11 mouse cellular contexts compared by ENCODE assay signal in the genomic region with DNA sequence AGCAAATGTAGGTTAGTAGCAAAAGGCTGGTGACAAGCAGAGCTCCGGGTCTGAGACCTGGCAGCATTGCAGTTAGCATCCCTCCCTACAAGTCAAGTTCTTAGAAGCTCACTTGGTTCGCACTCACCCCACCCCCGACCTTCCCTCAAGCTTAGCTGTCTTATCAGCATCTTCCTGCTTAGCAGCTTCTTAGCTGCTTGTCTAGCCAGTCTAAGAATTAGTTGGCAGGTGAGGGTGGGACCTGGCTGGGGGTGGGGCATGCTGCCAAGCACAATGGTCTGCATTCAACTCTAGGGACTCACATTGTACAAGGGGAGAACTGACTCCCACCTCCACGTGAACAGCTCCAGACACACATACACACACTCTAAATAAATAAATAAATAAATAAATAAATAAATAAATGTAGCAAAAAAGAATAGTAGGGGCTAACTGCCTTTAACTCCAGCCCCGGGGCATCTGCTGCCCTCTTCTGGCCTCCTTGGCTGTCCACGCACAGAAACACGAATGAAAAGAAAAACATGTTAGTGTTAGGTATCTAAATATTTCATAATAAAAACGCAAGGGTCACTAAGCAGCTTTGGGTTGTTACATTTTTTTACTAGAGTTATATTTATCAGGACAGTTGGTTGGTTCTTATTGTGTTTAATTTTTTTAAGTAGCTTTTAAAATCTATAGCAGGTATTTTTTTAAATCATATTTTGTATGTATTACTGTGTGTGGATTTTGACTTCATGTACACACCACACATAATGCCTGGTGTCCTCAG. TPM values are rescaled to one million over a fixed set of nuclear protein-coding genes. Genes with fewer than 3 reads are reported as not detected.
DNase-seq lines count a peak whose midpoint lies in the region; ATAC-seq and TF ChIP-seq lines count a peak whose summit lies in the region.
"Had no signal": no experiment of that assay in that cellular context is flagged by ENCODE, and none has a peak within 500 bp of the region (broad histone marks: within the 10 kb centered on the region; RNA-seq: fewer than 3 reads in every experiment).

No protein-coding gene starts in this region.

- TF ChIP-seq CTCF in intestine, postnatal 0 days (IDR thresholded peaks at IDR 0.05; ENCODE audit: low read depth): peak; percentile 45

- ATAC-seq in hindbrain, embryonic 13.5 days (ENCODE audit: low FRiP score): no peak
- no peak for ATAC-seq in intestine, postnatal 0 days

- H3K4me1 ChIP-seq in hindbrain, embryonic 13.5 days (replicated peaks): peaks cover 35% of the 10 kb centered on the region
- peaks cover 25% of the 10 kb centered on the region for H3K4me1 ChIP-seq in hindbrain, embryonic 10.5 days (replicated peaks)
- no peaks in the 10 kb centered on the region for H3K4me1 ChIP-seq in intestine, postnatal 0 days (replicated peaks; ENCODE audit: control insufficient read depth, insufficient read depth, low read length)

- H3K27me3 ChIP-seq in hindbrain, embryonic 13.5 days: no peaks in the 10 kb centered on the region
- no peaks in the 10 kb centered on the region for H3K27me3 ChIP-seq in hindbrain, embryonic 10.5 days (ENCODE audit: insufficient read depth, poor library complexity, severe bottlenecking)
- no peaks in the 10 kb centered on the region for H3K27me3 ChIP-seq in intestine, postnatal 0 days (replicated peaks; ENCODE audit: control insufficient read depth, insufficient read depth, low read length)
- H3K27me3 ChIP-seq: neural tube, embryonic 12.5 days had no signal

- H3K4me3 ChIP-seq in hindbrain, embryonic 13.5 days: no peak overlapping the region
- no peak overlapping the region for H3K4me3 ChIP-seq in hindbrain, embryonic 10.5 days
- H3K4me3 ChIP-seq in intestine, postnatal 0 days (ENCODE audit: low read depth, low read length): no peak overlapping the region
- H3K4me3 ChIP-seq: neural tube, embryonic 12.5 days had no signal

- peak overlapping the region; percentile 56; the same call in 1 of the 2 replicates for H3K4me2 ChIP-seq in hindbrain, embryonic 13.5 days
- no peak overlapping the region for H3K4me2 ChIP-seq in intestine, postnatal 0 days (replicated peaks; ENCODE audit: low read depth)
- H3K4me2 ChIP-seq: neural tube, embryonic 12.5 days had no signal

- 61% methylated on average over 8 of the region's 8 CpGs for WGBS in hindbrain, embryonic 13.5 days
- 55% methylated on average over 8 of the region's 8 CpGs for WGBS in hindbrain, embryonic 10.5 days
- WGBS in intestine, postnatal 0 days: 38% methylated on average over 8 of the region's 8 CpGs

- no peak overlapping the region for H3K27ac ChIP-seq in hindbrain, embryonic 13.5 days
- H3K27ac ChIP-seq in hindbrain, embryonic 10.5 days: no peak overlapping the region
- H3K27ac ChIP-seq in intestine, postnatal 0 days (ENCODE audit: low read depth, low read length): no peak overlapping the region
- H3K27ac ChIP-seq: neural tube, embryonic 12.5 days had no signal

- H3K9me3 ChIP-seq in hindbrain, embryonic 13.5 days: no peaks in the 10 kb centered on the region
- no peaks in the 10 kb centered on the region for H3K9me3 ChIP-seq in hindbrain, embryonic 10.5 days
- no peaks in the 10 kb centered on the region for H3K9me3 ChIP-seq in intestine, postnatal 0 days (ENCODE audit: control insufficient read depth)
- H3K9me3 ChIP-seq: neural tube, embryonic 12.5 days had no signal

- H3K9ac ChIP-seq in hindbrain, embryonic 13.5 days: peak overlapping the region; percentile 47; the same call in 1 of the 2 replicates
- no peak overlapping the region for H3K9ac ChIP-seq in intestine, postnatal 0 days (ENCODE audit: low read depth, low read length)
- H3K9ac ChIP-seq: neural tube, embryonic 12.5 days had no signal

- peaks cover 29% of the 10 kb centered on the region for H3K36me3 ChIP-seq in hindbrain, embryonic 13.5 days
- peaks cover 31% of the 10 kb centered on the region for H3K36me3 ChIP-seq in hindbrain, embryonic 10.5 days
- H3K36me3 ChIP-seq in intestine, postnatal 0 days (ENCODE audit: control insufficient read depth, insufficient read depth): peaks cover 6% of the 10 kb centered on the region

- DNase-seq in hindbrain, embryonic 10.5 days (ENCODE audit: low spot score): no peak
- DNase-seq in spleen, postnatal 36 days (ENCODE audit: low spot score in 2 of 2): peak; percentile 5 to 9
- DNase-seq in spleen, postnatal 14 days (ENCODE audit: low spot score in 2 of 2): no peak
- peak; percentile 12 for DNase-seq in thymus, postnatal 25 days
- no peak for DNase-seq in ovary, adult 18-20 months (ENCODE audit: low spot score)
- DNase-seq in Muller cell, postnatal 12 days (ENCODE audit: inconsistent ontology term): no peak
- DNase-seq: adrenal gland, postnatal 25 days; layer of hippocampus, postnatal 36 days had no signal

RNA-seq across cellular contexts. Expression of a gene that starts 3.4 kb away (rescaled TPM):
- polyA plus RNA-seq in hindbrain, embryonic 13.5 days (2015; fragmentation: Nextera tagmentation; extraction: Ambion mirVana): 30.9 and 32.6 TPM in 2 replicates
- 11.3 and 15.9 TPM in 2 replicates for polyA plus RNA-seq in hindbrain, embryonic 10.5 days (2016; fragmentation: Nextera tagmentation; extraction: Ambion mirVana)
- polyA plus RNA-seq in intestine, postnatal 0 days (2015; fragmentation: Nextera tagmentation; extraction: Ambion mirVana): 6.0 and 7.4 TPM in 2 replicates

RNA-seq across cellular contexts. Expression of a gene that starts 25.8 kb away (rescaled TPM):
- 27.1 and 27.8 TPM in 2 replicates for polyA plus RNA-seq in hindbrain, embryonic 13.5 days (2015; fragmentation: Nextera tagmentation; extraction: Ambion mirVana)
- 32.3 and 40.2 TPM in 2 replicates for polyA plus RNA-seq in hindbrain, embryonic 10.5 days (2016; fragmentation: Nextera tagmentation; extraction: Ambion mirVana)
- polyA plus RNA-seq in intestine, postnatal 0 days (2015; fragmentation: Nextera tagmentation; extraction: Ambion mirVana): 14.1 and 16.9 TPM in 2 replicates

Comparison
In these comparisons a context has a peak if more than half of its experiments do, and no peak if none do; other contexts are left out.
1. DNase-seq: peak in spleen, postnatal 36 days (2 of 2) and thymus, postnatal 25 days (single experiment); none in hindbrain, embryonic 10.5 days (single experiment), spleen, postnatal 14 days (0 of 2), ovary, adult 18-20 months (single experiment) and Muller cell, postnatal 12 days (single experiment).